Mouse (Mus musculus) heart, embryonic 15.5 days (tissue): Measurements from ENCODE around the gene Abraxas2. TPM values are rescaled to one million over a fixed set of nuclear protein-coding genes. Genes with fewer than 3 reads are reported as not detected.

Source experiments
- ATAC-seq: fragments of 200-750 bp; cut with Nextera tagmentation; replicated peaks from 2 replicates; pipeline ENCODE4 v1.8.0; 2017; ENCODE audit warnings: low read depth, moderate TSS enrichment; ENCODE audit not compliant: insufficient number of reproducible peaks, insufficient read depth, low FRiP score
- H3K27ac ChIP-seq: fragments of 300-500 bp; sonication (generic); 2 replicates; pipeline ENCODE4 v1.5.1; 2015; ENCODE audit warnings: mild to moderate bottlenecking, inconsistent platforms
- H3K27me3 ChIP-seq: fragments of 300-500 bp; sonication (generic); 2 replicates; pipeline ENCODE4 v1.6.1; 2015; ENCODE audit warnings: inconsistent platforms
- H3K36me3 ChIP-seq: fragments of 300-500 bp; sonication (generic); 2 replicates; pipeline ENCODE4 v1.6.1; 2015; ENCODE audit warnings: mild to moderate bottlenecking, inconsistent platforms
- H3K4me1 ChIP-seq: fragments of 300-500 bp; sonication (generic); replicated peaks from 2 replicates; pipeline ENCODE4 v1.6.1; 2015; ENCODE audit warnings: inconsistent platforms
- H3K4me2 ChIP-seq: fragments of 300-500 bp; sonication (generic); 2 replicates; pipeline ENCODE4 v1.6.1; 2015; ENCODE audit warnings: inconsistent platforms, mild to moderate bottlenecking, moderate library complexity
- H3K4me3 ChIP-seq: fragments of 300-500 bp; sonication (generic); 2 replicates; pipeline ENCODE4 v1.5.1; 2015; ENCODE audit warnings: mild to moderate bottlenecking, inconsistent platforms
- H3K9ac ChIP-seq: fragments of 300-500 bp; sonication (generic); 2 replicates; pipeline ENCODE4 v1.6.1; 2015; ENCODE audit warnings: mild to moderate bottlenecking, inconsistent platforms
- H3K9me3 ChIP-seq: fragments of 300-500 bp; sonication (generic); replicated peaks from 2 replicates; pipeline ENCODE4 v1.6.1; 2016; ENCODE audit warnings: inconsistent platforms
- WGBS: fragments of 180-500 bp; shearing (Covaris S2); methylation state at CpG from one replicate; pipeline ENCODE4 v1.1.7; 2015; ENCODE audit warnings: mixed read lengths; 5-methylcytosine and 5-hydroxymethylcytosine counted together
- polyA plus RNA-seq: library from polyadenylated mRNA; unstranded; fragments of >200 nt; fragmentation: Nextera tagmentation; extraction: Ambion mirVana; gene quantifications from 2 replicates; pipeline ENCODE4 v1.2.1, GENCODE M21; 2015

Abraxas2 gene
- polyA plus RNA-seq, 1 experiment from 2014 or later, result 28.7 TPM

DNA sequence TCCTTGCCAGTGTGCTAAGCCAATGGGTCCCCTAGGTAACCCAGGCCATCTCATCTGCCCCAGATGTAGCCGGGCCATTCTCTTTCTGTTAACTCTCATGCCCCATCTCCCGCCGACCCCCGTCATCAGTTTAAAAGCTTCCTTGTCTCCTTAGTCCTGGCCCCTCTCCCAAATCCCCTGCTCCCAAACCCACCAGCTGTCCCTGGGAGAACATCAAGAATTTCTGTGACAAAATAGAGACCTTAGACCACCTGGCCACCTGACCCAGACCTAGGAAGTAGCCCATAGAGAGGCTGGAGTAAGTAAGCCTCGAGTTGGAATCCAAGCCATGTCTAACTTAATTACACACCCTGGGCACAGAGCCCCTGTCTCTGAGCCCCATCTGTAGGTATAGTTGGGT, 31.2 kb downstream of the Abraxas2 start:
- no peak overlapping the region for H3K4me2 ChIP-seq
- ATAC-seq, result no peak
- H3K9me3 ChIP-seq, result no peaks in the 10 kb centered on the region
- H3K36me3 ChIP-seq, result no peaks in the 10 kb centered on the region
- H3K27me3 ChIP-seq, result no peaks in the 10 kb centered on the region
- 82% methylated on average over 5 of the region's 5 CpGs for WGBS
- H3K9ac ChIP-seq, result no peak overlapping the region
- peaks cover 9% of the 10 kb centered on the region for H3K4me1 ChIP-seq
- no peak overlapping the region for H3K4me3 ChIP-seq
- H3K27ac ChIP-seq, result no peak overlapping the region

- H3K9me3 ChIP-seq, result no peaks in the 10 kb centered on the region
Measured at GRCm38 (mm10) chr7:132891561-132892310, 32.7 kb downstream of the Abraxas2 start.

DNA sequence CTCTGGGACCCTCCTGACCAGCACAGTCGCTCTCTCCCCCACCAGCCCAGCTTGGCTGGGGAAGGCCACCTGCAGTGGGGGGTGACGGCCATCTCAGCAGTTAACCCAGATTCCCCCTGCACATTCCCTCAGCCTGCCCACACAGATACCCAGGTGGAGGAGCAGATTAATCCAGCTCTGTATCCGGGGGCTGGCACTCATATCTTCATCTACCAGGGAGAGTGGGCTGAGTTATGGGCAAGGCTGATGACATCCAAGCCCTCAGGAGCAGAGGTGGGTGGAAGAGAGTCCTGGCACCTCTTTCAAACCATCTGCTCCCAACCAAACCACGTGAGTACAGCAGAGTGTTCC, 33.3 kb downstream of the Abraxas2 start:
- H3K4me1 ChIP-seq, result peaks cover 23% of the 10 kb centered on the region
- H3K4me3 ChIP-seq, result no peak overlapping the region
- no peak overlapping the region for H3K9ac ChIP-seq
- H3K27me3 ChIP-seq, result no peaks in the 10 kb centered on the region
- ATAC-seq, result no peak
- WGBS, result 49% methylated on average over 4 of the region's 4 CpGs
- no peak overlapping the region for H3K27ac ChIP-seq
- H3K9me3 ChIP-seq, result no peaks in the 10 kb centered on the region
- H3K4me2 ChIP-seq, result no peak overlapping the region
- no peaks in the 10 kb centered on the region for H3K36me3 ChIP-seq

More at GRCm38 (mm10) chr7:132891561-132892310, 32.7 kb downstream of the Abraxas2 start:
- Histone ChIP-seq H3K9ac (no peak overlapping the region), H3K4me1 (peaks cover 23% of the 10 kb centered on the region), H3K27me3 (no peaks in the 10 kb centered on the region), H3K4me3 (no peak overlapping the region), H3K4me2 (no peak overlapping the region), H3K27ac (no peak overlapping the region), H3K36me3 (no peaks in the 10 kb centered on the region)
- 78% methylated on average over 5 of the region's 5 CpGs for WGBS
- no peak for ATAC-seq

DNA sequence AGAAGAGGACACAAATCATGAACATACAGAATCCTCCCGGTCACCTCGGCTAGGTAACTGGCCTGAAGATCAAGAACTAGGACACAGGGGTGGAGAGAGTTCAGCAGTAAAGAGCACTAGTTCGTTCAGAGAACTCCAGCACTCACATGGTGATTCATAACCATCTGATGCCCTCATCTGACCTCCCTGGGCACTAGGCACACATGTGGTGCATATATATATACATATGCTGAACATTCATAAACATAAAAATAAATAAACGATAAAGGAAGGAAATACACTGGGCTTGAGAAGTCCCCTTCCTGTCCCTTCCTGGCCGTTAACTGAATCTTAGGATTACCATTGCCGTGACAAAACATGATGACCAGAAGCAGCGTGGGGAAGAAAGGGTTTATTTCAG, 33.8 kb downstream of the Abraxas2 start:
- no peak for ATAC-seq

GRCm38 (mm10) chr7:132893336-132893735, 34.3 kb downstream of the Abraxas2 start:
- Histone ChIP-seq H3K4me1 (peaks cover 23% of the 10 kb centered on the region), H3K4me2 (no peak overlapping the region), H3K9ac (no peak overlapping the region), H3K4me3 (no peak overlapping the region), H3K27ac (no peak overlapping the region), H3K9me3 (no peaks in the 10 kb centered on the region), H3K27me3 (no peaks in the 10 kb centered on the region), H3K36me3 (no peaks in the 10 kb centered on the region)
- no peak for ATAC-seq
- 85% methylated on average over 1 of the region's 1 CpGs for whole genome bisulfite sequencing

More for the DNA sequence above, 33.8 kb downstream of the Abraxas2 start:
- H3K9me3 ChIP-seq, result no peaks in the 10 kb centered on the region
- no peaks in the 10 kb centered on the region for H3K36me3 ChIP-seq
- no peak overlapping the region for H3K9ac ChIP-seq
- 67% methylated on average over 7 of the region's 7 CpGs for WGBS
- peaks cover 23% of the 10 kb centered on the region for H3K4me1 ChIP-seq
- no peak overlapping the region for H3K27ac ChIP-seq
- H3K4me3 ChIP-seq, result no peak overlapping the region
- no peak overlapping the region for H3K4me2 ChIP-seq
- no peaks in the 10 kb centered on the region for H3K27me3 ChIP-seq

DNA sequence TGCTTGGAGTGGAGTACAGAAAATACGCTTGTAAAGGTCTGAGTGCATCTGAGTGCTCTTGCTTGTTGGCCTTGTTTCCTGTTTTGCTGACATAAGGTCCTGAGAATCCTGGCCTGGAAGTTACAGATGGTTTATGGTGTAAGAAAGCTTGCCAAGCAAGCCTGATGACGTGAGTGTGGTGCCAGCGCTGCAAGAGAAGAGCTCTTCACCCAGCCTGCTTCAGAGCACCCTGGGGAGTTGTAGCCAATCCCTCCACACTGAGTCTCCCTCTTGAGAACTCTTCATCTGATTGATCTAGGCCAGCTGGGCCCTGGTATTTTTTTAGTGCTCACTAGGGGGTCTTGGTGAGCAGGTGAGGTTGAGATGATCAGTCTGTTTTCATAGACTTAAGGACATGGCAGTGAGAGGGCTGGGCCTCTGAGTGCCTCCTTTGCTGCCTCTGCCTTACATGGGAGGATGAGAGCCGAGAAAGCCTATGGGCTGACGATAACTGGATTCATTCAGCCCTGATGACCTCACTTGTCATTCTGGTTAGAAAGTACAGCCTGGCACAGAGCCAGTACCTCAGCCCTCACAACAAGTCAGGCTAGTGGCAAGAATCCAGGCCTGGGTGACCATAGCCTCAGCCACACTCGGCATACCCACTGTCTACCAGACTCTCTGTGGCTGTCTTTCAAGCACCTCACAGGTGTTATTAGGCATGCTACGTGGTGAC, 36.0 kb downstream of the Abraxas2 start:
- Histone ChIP-seq H3K4me2 (no peak overlapping the region), H3K4me1 (peaks cover 23% of the 10 kb centered on the region), H3K9me3 (no peaks in the 10 kb centered on the region), H3K27me3 (no peaks in the 10 kb centered on the region), H3K36me3 (no peaks in the 10 kb centered on the region), H3K27ac (peak overlapping the region; percentile 87), H3K9ac (no peak overlapping the region), H3K4me3 (no peak overlapping the region)
- 49% methylated on average over 7 of the region's 7 CpGs for WGBS
- peak; percentile 54; the same call in 1 of the 2 replicates for ATAC-seq

GRCm38 (mm10) chr7:132896206-132896815, 37.3 kb downstream of the Abraxas2 start:
- H3K9ac ChIP-seq, result no peak overlapping the region
- peak overlapping the region; percentile 87 for H3K27ac ChIP-seq
- no peak overlapping the region for H3K4me3 ChIP-seq
- no peaks in the 10 kb centered on the region for H3K27me3 ChIP-seq
- WGBS, result 60% methylated on average over 9 of the region's 9 CpGs
- H3K36me3 ChIP-seq, result no peaks in the 10 kb centered on the region
- no peak overlapping the region for H3K4me2 ChIP-seq
- ATAC-seq, result no peak
- peaks cover 36% of the 10 kb centered on the region for H3K4me1 ChIP-seq
- H3K9me3 ChIP-seq, result no peaks in the 10 kb centered on the region

DNA sequence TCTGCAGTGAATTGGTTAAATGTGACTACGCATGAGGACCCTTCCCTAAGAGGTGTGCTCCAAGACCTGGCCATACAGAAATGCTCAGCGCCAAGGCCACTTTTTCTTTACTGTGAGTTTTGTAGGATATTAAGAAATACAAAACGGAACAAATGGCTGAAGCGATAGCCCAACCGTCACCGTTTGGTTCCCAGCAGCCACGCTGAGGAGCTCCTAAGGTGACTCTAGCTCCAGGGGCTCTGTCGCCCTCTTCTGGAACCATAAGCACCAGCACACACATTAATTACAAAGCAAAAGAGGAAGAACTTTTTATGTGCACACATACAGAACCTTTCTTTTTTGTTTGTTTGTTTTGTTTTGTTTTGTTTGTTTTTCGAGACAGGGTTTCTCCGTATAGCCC, 38.2 kb downstream of the Abraxas2 start:
- no peaks in the 10 kb centered on the region for H3K36me3 ChIP-seq
- 85% methylated on average over 10 of the region's 10 CpGs for WGBS

GRCm38 (mm10) chr7:132898234-132898633, 39.2 kb downstream of the Abraxas2 start:
- ATAC-seq, result no peak
- Histone ChIP-seq H3K4me2 (no peak overlapping the region), H3K27ac (no peak overlapping the region), H3K9ac (no peak overlapping the region), H3K27me3 (no peaks in the 10 kb centered on the region), H3K36me3 (no peaks in the 10 kb centered on the region), H3K9me3 (no peaks in the 10 kb centered on the region), H3K4me3 (no peak overlapping the region), H3K4me1 (peaks cover 37% of the 10 kb centered on the region)
- 85% methylated on average over 2 of the region's 2 CpGs for WGBS

More for the DNA sequence above, 38.2 kb downstream of the Abraxas2 start:
- no peaks in the 10 kb centered on the region for H3K9me3 ChIP-seq
- H3K4me2 ChIP-seq, result no peak overlapping the region
- peaks cover 38% of the 10 kb centered on the region for H3K4me1 ChIP-seq
- H3K27me3 ChIP-seq, result no peaks in the 10 kb centered on the region
- no peak overlapping the region for H3K4me3 ChIP-seq
- no peak overlapping the region for H3K27ac ChIP-seq
- no peak overlapping the region for H3K9ac ChIP-seq
- no peak for ATAC-seq

- Histone ChIP-seq H3K4me1 (peaks cover 23% of the 10 kb centered on the region), H3K9ac (no peak overlapping the region), H3K27me3 (no peaks in the 10 kb centered on the region), H3K4me2 (no peak overlapping the region), H3K9me3 (no peaks in the 10 kb centered on the region), H3K4me3 (no peak overlapping the region), H3K27ac (peak overlapping the region; percentile 62), H3K36me3 (no peaks in the 10 kb centered on the region)
- WGBS, result 34% methylated on average over 2 of the region's 2 CpGs
- ATAC-seq, result peak; percentile 72
Measured at GRCm38 (mm10) chr7:132900826-132901531, 42.0 kb downstream of the Abraxas2 start.

GRCm38 (mm10) chr7:132903796-132904195, 44.8 kb downstream of the Abraxas2 start:
- Histone ChIP-seq H3K4me1 (peaks cover 17% of the 10 kb centered on the region), H3K4me2 (no peak overlapping the region), H3K36me3 (no peaks in the 10 kb centered on the region), H3K4me3 (no peak overlapping the region), H3K27me3 (no peaks in the 10 kb centered on the region), H3K9me3 (no peaks in the 10 kb centered on the region), H3K27ac (no peak overlapping the region), H3K9ac (no peak overlapping the region)
- ATAC-seq, result no peak
- 67% methylated on average over 3 of the region's 3 CpGs for WGBS
